Mouse (Mus musculus) ES-Bruce4 (cell line): ENCODE measurements around the gene Plekha7. TPM values are rescaled to one million over a fixed set of nuclear protein-coding genes. Genes with fewer than 3 reads are reported as not detected.
A peak's percentile ranks its signal among the peaks of the same experiment; 100 is the strongest.
"Not testable (repeated sequence)": the region's sequence is repeated elsewhere in the genome, so short reads cannot be mapped to it uniquely, and the experiment has no call there.

Source experiments
- H3K27ac ChIP-seq: 2 replicates; pipeline ENCODE4 v1.5.1; 2012; ENCODE audit warnings: low read length, inconsistent platforms; ENCODE audit not compliant: insufficient read depth
- H3K27me3 ChIP-seq: 2 replicates; pipeline ENCODE4 v1.6.1; 2012; ENCODE audit warnings: mild to moderate bottlenecking, low read length, inconsistent platforms; ENCODE audit not compliant: control insufficient read depth, poor library complexity, insufficient read depth, severe bottlenecking
- H3K36me3 ChIP-seq: 2 replicates; pipeline ENCODE4 v1.6.1; 2012; ENCODE audit warnings: inconsistent platforms, mild to moderate bottlenecking, low read length, moderate library complexity; ENCODE audit not compliant: control insufficient read depth, poor library complexity, insufficient read depth, severe bottlenecking
- H3K4me1 ChIP-seq: one replicate; pipeline ENCODE4 v1.8.1; 2011; ENCODE audit warnings: low read length; ENCODE audit not compliant: control insufficient read depth, insufficient read depth
- H3K4me3 ChIP-seq: 2 replicates; pipeline ENCODE4 v1.5.1; 2011; ENCODE audit warnings: low read depth, mild to moderate bottlenecking, low read length
- H3K9ac ChIP-seq: 2 replicates; pipeline ENCODE4 v1.6.1; 2012; ENCODE audit warnings: low read depth, mild to moderate bottlenecking, inconsistent platforms; ENCODE audit not compliant: poor library complexity, severe bottlenecking
- H3K9me3 ChIP-seq: replicated peaks from 2 replicates; pipeline ENCODE4 v1.6.1; 2012; ENCODE audit warnings: mild to moderate bottlenecking, low read length, inconsistent platforms; ENCODE audit not compliant: control insufficient read depth, poor library complexity, insufficient read depth, severe bottlenecking
- CTCF ChIP-seq: IDR thresholded peaks from one replicate; pipeline ENCODE4 v1.8.1; 2011; ENCODE audit warnings: low read depth, low read length
- EP300 ChIP-seq: IDR thresholded peaks from 2 replicates; pipeline ENCODE4 v1.6.1; 2011; ENCODE audit warnings: low read depth, low read length; ENCODE audit not compliant: insufficient read depth
- POLR2A ChIP-seq: IDR thresholded peaks from one replicate; pipeline ENCODE4 v1.8.1; 2011; ENCODE audit warnings: low read length; ENCODE audit not compliant: insufficient read depth
- polyA plus RNA-seq: library from polyadenylated mRNA; stranded (reverse); fragments of >200 nt; gene quantifications from 2 replicates; pipeline ENCODE4 v1.2.4, GENCODE M21; 2011; ENCODE audit warnings: low read depth; ENCODE audit not compliant: missing spikeins, insufficient read depth, insufficient read length

Gene Plekha7
- polyA plus RNA-seq, 1 experiment = 80.0 TPM

- no peak overlapping the region for H3K9ac ChIP-seq
- no peaks in the 10 kb centered on the region for H3K4me1 ChIP-seq
- H3K27ac ChIP-seq = no peak overlapping the region
- no peaks in the 10 kb centered on the region for H3K27me3 ChIP-seq
- H3K36me3 ChIP-seq = no peaks in the 10 kb centered on the region
- H3K4me3 ChIP-seq = no peak overlapping the region
- no peaks in the 10 kb centered on the region for H3K9me3 ChIP-seq
- TF ChIP-seq CTCF (no peak), EP300 (no peak), POLR2A (no peak)
These were observed 197.5 kb downstream of the Plekha7 start for GRCm38 (mm10) chr7:116110661-116111060.

DNA sequence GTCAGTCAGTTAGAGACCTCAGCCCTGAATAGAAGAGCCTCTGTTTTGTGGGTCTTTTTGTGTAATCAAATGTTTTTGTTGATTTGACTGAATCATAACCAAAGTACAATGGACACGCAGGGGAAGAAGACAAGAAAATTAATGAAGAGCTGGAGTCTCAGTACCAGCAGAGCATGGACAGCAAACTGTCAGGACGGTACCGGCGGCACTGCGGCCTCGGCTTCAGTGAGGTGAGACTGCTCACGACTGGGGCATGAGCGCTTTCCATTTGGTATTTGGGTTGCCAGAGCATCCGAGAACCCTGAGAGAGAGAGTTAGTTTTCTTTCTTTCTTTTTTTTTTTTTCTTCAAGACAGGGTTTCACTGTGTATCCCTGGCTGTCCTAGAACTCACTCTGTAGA lies 205.1 kb downstream of the Plekha7 start:
- Histone ChIP-seq H3K4me3 (no peak overlapping the region), H3K9ac (no peak overlapping the region), H3K9me3 (no peaks in the 10 kb centered on the region), H3K4me1 (no peaks in the 10 kb centered on the region), H3K36me3 (peaks cover 19% of the 10 kb centered on the region), H3K27me3 (no peaks in the 10 kb centered on the region), H3K27ac (no peak overlapping the region)
- no peak for TF ChIP-seq EP300
- no peak for TF ChIP-seq POLR2A
- no peak for TF ChIP-seq CTCF

GRCm38 (mm10) chr7:116099952-116100528 lies 208.1 kb downstream of the Plekha7 start:
- no peak for TF ChIP-seq POLR2A
- TF ChIP-seq EP300 = no peak
- TF ChIP-seq CTCF = no peak
- H3K4me3 ChIP-seq = no peak overlapping the region
- H3K9me3 ChIP-seq = no peaks in the 10 kb centered on the region
- no peak overlapping the region for H3K9ac ChIP-seq
- no peaks in the 10 kb centered on the region for H3K27me3 ChIP-seq
- no peaks in the 10 kb centered on the region for H3K4me1 ChIP-seq
- peaks cover 19% of the 10 kb centered on the region for H3K36me3 ChIP-seq
- no peak overlapping the region for H3K27ac ChIP-seq

DNA sequence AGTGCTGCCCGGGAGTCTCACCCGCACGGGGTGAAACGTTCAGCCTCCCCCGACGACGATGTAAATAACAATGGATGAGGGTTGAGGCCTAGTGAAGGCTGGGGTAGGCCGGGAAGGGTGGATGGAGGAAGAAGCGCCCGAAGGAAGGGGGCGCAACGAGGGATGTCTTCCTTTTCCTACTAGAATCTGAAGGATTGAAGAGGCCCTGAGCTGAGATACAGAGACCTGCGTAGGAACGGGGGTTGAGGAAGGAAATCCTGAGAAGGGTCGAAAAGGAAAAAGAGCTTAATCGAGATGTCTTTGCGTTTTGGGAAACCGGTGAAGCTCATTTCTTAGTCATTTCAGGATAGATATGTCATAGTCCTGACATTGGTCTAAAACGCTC lies 214.7 kb downstream of the Plekha7 start:
- peak overlapping the region; percentile 92 for H3K4me3 ChIP-seq
- peak overlapping the region; percentile 72 for H3K27ac ChIP-seq
- peak; percentile 11 for TF ChIP-seq CTCF
- no peak for TF ChIP-seq POLR2A
- H3K9ac ChIP-seq = peak overlapping the region; percentile 81
- H3K9me3 ChIP-seq = no peaks in the 10 kb centered on the region
- peaks cover 2% of the 10 kb centered on the region for H3K4me1 ChIP-seq
- H3K27me3 ChIP-seq = no peaks in the 10 kb centered on the region
- H3K36me3 ChIP-seq = no peaks in the 10 kb centered on the region

- Histone ChIP-seq H3K9me3 (no peaks in the 10 kb centered on the region), H3K9ac (peak overlapping the region; percentile 81), H3K4me1 (peaks cover 2% of the 10 kb centered on the region), H3K27me3 (no peaks in the 10 kb centered on the region), H3K36me3 (no peaks in the 10 kb centered on the region), H3K4me3 (peak overlapping the region; percentile 92), H3K27ac (peak overlapping the region; percentile 72)
- TF ChIP-seq CTCF (no peak), POLR2A (peak; percentile 80)
These were observed 215.3 kb downstream of the Plekha7 start for GRCm38 (mm10) chr7:116092710-116093465.

DNA sequence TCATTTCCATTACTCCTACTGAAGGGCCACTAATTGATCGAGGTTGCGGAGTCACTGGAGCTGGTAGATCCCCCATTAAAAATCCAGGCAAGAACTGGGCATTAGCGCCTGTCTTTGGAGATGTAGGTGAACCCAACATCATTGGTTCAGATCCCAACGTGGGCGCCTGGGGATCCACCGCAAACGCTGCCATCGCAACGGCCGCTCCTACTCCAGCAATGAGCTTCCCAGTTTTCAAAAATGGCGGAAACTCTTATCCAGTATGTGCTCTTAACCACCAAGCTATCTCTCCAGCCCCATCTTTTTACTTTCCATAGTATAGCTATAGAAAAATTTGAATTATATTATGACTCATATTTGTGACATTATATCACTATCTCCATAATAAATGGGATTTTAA lies 223.8 kb downstream of the Plekha7 start, which contains the start of gene Gm4353:
Gene Gm4353 (minus strand): TSS at position 270 of the 400 bp plus-strand sequence.
- H3K4me3 ChIP-seq, H3K27ac ChIP-seq, H3K27me3 ChIP-seq, H3K4me1 ChIP-seq, H3K9ac ChIP-seq, H3K36me3 ChIP-seq, H3K9me3 ChIP-seq: not testable (repeated sequence)

Other genes with a start within 250 kb of the Plekha7 start
- gene Gm4353, start 223.7 kb downstream of the Plekha7 start, polyA plus RNA-seq = 2.1 TPM in 1 of 2 replicates, not detected in the other
- gene Rps13, start 25.8 kb upstream of the Plekha7 start, polyA plus RNA-seq = 245 and 285 TPM in 2 replicates
- 52.9 and 67.7 TPM in 2 replicates for gene Pik3c2a, start 135.1 kb upstream of the Plekha7 start, polyA plus RNA-seq
- 8.2 and 12.7 TPM in 2 replicates for gene Nucb2, start 196.0 kb upstream of the Plekha7 start, polyA plus RNA-seq